Mouse (Mus musculus) liver, postnatal 0 days (tissue): ENCODE results near the gene Sox5. TPM values are rescaled to one million over a fixed set of nuclear protein-coding genes. Genes with fewer than 3 reads are reported as not detected.
"Not testable (repeated sequence)": the region's sequence is repeated elsewhere in the genome, so short reads cannot be mapped to it uniquely, and the experiment has no call there.

Experiments used
- ATAC-seq: fragments of 200-750 bp; cut with Nextera tagmentation; 2 replicates; pipeline ENCODE4 v1.8.0; 2017; ENCODE audit warnings: mild to moderate bottlenecking, moderate library complexity
- DNase-seq: peaks from one replicate; pipeline ENCODE4 v3.0.0-alpha.2; 2016
- H3K27ac ChIP-seq: fragments of 300-500 bp; sonication (generic); 2 replicates; pipeline ENCODE4 v1.5.1; 2014; ENCODE audit warnings: antibody characterized with exemption, moderate library complexity, mild to moderate bottlenecking, low read depth
- H3K27me3 ChIP-seq: fragments of 300-500 bp; sonication (generic); 2 replicates; pipeline ENCODE4 v1.6.1; 2014; ENCODE audit warnings: low read length, control low read depth, mixed read lengths; ENCODE audit not compliant: insufficient read depth
- H3K36me3 ChIP-seq: fragments of 300-500 bp; sonication (generic); replicated peaks from 2 replicates; pipeline ENCODE4 v1.6.1; 2014; ENCODE audit warnings: mild to moderate bottlenecking, control low read depth, low read length, moderate library complexity, mixed read lengths; ENCODE audit not compliant: insufficient read depth
- H3K4me1 ChIP-seq: fragments of 300-500 bp; sonication (generic); 2 replicates; pipeline ENCODE4 v1.6.1; 2014; ENCODE audit warnings: antibody characterized with exemption, mild to moderate bottlenecking, control low read depth; ENCODE audit not compliant: insufficient read depth
- H3K4me2 ChIP-seq: fragments of 300-500 bp; sonication (generic); 2 replicates; pipeline ENCODE4 v1.6.1; 2014; ENCODE audit warnings: low read depth, mild to moderate bottlenecking, low read length, moderate library complexity, mixed read lengths
- H3K4me3 ChIP-seq: fragments of 300-500 bp; sonication (generic); 2 replicates; pipeline ENCODE4 v1.5.1; 2014; ENCODE audit warnings: low read depth, low read length
- H3K9ac ChIP-seq: fragments of 300-500 bp; sonication (generic); replicated peaks from 2 replicates; pipeline ENCODE4 v1.6.1; 2014; ENCODE audit warnings: mild to moderate bottlenecking, moderate library complexity
- H3K9me3 ChIP-seq: fragments of 300-500 bp; sonication (generic); 2 replicates; pipeline ENCODE4 v1.6.1; 2016; ENCODE audit warnings: mild to moderate bottlenecking, control low read depth, low read length, mixed read lengths
- CTCF ChIP-seq: sonication (generic); IDR thresholded peaks from 2 replicates; pipeline ENCODE4 v1.5.1; 2016; ENCODE audit warnings: antibody characterized with exemption, low read depth
- EP300 ChIP-seq: IDR thresholded peaks from 2 replicates; pipeline ENCODE4 v1.6.1; 2016; ENCODE audit warnings: antibody characterized with exemption, low read depth, mild to moderate bottlenecking
- WGBS: fragments of 180-500 bp; shearing (Covaris S2); extraction: QIAGEN DNeasy Blood & Tissue Kit; methylation state at CpG from one replicate; pipeline ENCODE4 v1.1.7; 2014; ENCODE audit not compliant: insufficient replicate concordance; 5-methylcytosine and 5-hydroxymethylcytosine counted together
- polyA plus RNA-seq: library from polyadenylated mRNA; unstranded; fragments of >200 nt; fragmentation: Nextera tagmentation; extraction: Ambion mirVana; gene quantifications from 2 replicates; pipeline ENCODE4 v1.2.1, GENCODE M21; 2015

Gene Sox5
- polyA plus RNA-seq, 1 experiment from 2014 or later, result 7.5 TPM

GRCm38 (mm10) chr6:144201402-144202040 lies 580.3 kb downstream of the Sox5 start:
- TF ChIP-seq EP300 (peak; percentile 49; the same call in 1 of the 2 replicates), CTCF (no peak)
- H3K9ac ChIP-seq, result no peak overlapping the region
- DNase-seq (no peak), ATAC-seq (peak; percentile 88)
- no peaks in the 10 kb centered on the region for H3K27me3 ChIP-seq
- H3K4me2 ChIP-seq, result peak overlapping the region; percentile 24; the same call in 1 of the 2 replicates
- no peak overlapping the region for H3K4me3 ChIP-seq
- H3K36me3 ChIP-seq, result no peaks in the 10 kb centered on the region
- peak overlapping the region; percentile 75 for H3K27ac ChIP-seq
- peaks cover 7% of the 10 kb centered on the region for H3K4me1 ChIP-seq
- WGBS, result 61% methylated on average over 5 of the region's 5 CpGs
- no peaks in the 10 kb centered on the region for H3K9me3 ChIP-seq

GRCm38 (mm10) chr6:144197209-144198119 lies 584.3 kb downstream of the Sox5 start:
- Histone ChIP-seq H3K9me3 (no peaks in the 10 kb centered on the region), H3K4me2 (no peak overlapping the region), H3K27me3 (no peaks in the 10 kb centered on the region), H3K4me3 (no peak overlapping the region), H3K9ac (no peak overlapping the region), H3K4me1 (peaks cover 3% of the 10 kb centered on the region), H3K36me3 (no peaks in the 10 kb centered on the region), H3K27ac (peak overlapping the region; percentile 77)
- peak; percentile 62 for ATAC-seq
- TF ChIP-seq EP300, result no peak
- TF ChIP-seq CTCF, result no peak
- DNase-seq, result no peak
- WGBS, result 73% methylated on average over 16 of the region's 16 CpGs

DNA sequence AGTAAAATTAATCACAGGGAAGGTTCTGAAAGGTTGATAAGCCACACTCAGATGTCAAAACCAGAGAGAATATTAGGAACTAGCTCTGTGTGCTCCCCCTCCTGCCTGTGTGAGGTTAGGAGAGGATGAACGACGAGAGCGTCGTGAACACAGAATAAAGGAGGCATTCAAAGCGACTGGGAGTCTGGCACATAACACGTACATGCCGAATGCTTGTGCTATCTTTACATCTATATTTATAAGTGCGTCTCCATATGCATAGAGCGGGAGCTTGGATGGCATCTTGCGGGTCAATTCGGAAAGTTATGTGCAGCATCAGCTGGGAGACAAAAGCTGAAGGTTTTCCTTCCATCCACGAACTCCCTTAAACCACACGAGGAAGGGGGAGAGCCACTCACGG lies 585.8 kb downstream of the Sox5 start:
- WGBS, result 82% methylated on average over 14 of the region's 14 CpGs
- Histone ChIP-seq H3K4me3 (no peak overlapping the region), H3K27me3 (no peaks in the 10 kb centered on the region), H3K9me3 (no peaks in the 10 kb centered on the region), H3K36me3 (no peaks in the 10 kb centered on the region), H3K4me2 (no peak overlapping the region), H3K27ac (no peak overlapping the region), H3K4me1 (peaks cover 3% of the 10 kb centered on the region), H3K9ac (no peak overlapping the region)
- no peak for DNase-seq
- TF ChIP-seq CTCF (no peak), EP300 (no peak)
- no peak for ATAC-seq

DNA sequence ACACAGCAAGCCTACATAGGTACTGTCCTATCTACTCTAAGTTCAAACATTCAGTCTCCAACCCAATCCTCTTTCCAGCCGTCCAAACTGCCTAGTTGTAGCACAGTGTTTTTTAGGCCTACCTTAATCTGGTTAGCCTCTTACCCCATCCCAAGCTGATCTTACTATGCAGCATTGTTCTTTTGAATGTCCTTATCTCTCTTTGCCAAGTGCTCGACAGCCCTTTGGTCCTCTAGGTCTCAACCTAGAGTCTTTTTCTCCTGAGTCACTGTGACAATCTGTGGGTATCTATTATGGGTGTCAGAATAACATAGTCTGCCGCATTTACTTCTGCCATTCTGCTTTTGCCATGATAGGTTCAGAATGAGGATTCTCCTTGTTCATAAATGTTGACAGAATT lies 598.7 kb downstream of the Sox5 start:
- H3K9ac ChIP-seq, result no peak overlapping the region
- no peaks in the 10 kb centered on the region for H3K9me3 ChIP-seq
- no peak overlapping the region for H3K27ac ChIP-seq
- H3K4me1 ChIP-seq, result no peaks in the 10 kb centered on the region; the same call in 1 of the 2 replicates
- H3K36me3 ChIP-seq, result no peaks in the 10 kb centered on the region
- WGBS, result 67% methylated on average over 3 of the region's 3 CpGs
- no peak overlapping the region for H3K4me2 ChIP-seq
- no peak for DNase-seq
- TF ChIP-seq EP300 (no peak), CTCF (no peak)
- H3K27me3 ChIP-seq, result no peaks in the 10 kb centered on the region
- no peak overlapping the region for H3K4me3 ChIP-seq
- no peak for ATAC-seq

DNA sequence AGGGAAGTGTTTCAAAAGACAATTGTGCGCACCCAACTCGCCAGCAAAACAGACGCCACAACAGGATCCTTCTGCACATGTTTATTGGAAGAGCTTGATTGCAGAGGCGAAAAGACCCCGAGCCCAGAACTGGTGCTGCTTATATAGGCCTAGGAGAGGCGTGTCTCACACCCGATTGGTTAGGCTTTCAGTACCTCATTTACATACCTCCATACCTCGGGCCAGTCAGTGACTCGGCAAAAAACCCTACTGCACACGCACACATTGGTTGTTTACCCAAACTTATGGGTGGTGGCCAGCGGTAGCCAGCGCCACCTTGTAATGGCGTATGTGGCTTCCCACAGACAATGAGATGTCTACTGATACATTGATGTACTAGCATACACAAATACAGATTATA lies 599.3 kb downstream of the Sox5 start:
- ATAC-seq, H3K9me3 ChIP-seq, H3K36me3 ChIP-seq, H3K27ac ChIP-seq, DNase-seq, H3K27me3 ChIP-seq, H3K4me1 ChIP-seq, H3K4me2 ChIP-seq, H3K9ac ChIP-seq, H3K4me3 ChIP-seq: not testable (repeated sequence)
- 85% methylated on average over 13 of the region's 13 CpGs for WGBS

- no peaks in the 10 kb centered on the region for H3K9me3 ChIP-seq
- H3K27ac ChIP-seq, result no peak overlapping the region; the same call in 1 of the 2 replicates
- no peaks in the 10 kb centered on the region; the same call in 1 of the 2 replicates for H3K4me1 ChIP-seq
- no peak overlapping the region for H3K4me3 ChIP-seq
- no peaks in the 10 kb centered on the region for H3K27me3 ChIP-seq
- DNase-seq (no peak), ATAC-seq (no peak)
- TF ChIP-seq EP300 (no peak), CTCF (no peak)
- WGBS, result 47% methylated on average over 12 of the region's 12 CpGs
- H3K9ac ChIP-seq, result no peak overlapping the region; the same call in 1 of the 2 replicates
- no peaks in the 10 kb centered on the region for H3K36me3 ChIP-seq
- peak overlapping the region; percentile 29; the same call in 1 of the 2 replicates for H3K4me2 ChIP-seq
Measured at GRCm38 (mm10) chr6:144181083-144181866, 600.5 kb downstream of the Sox5 start.
